Mouse (Mus musculus) liver, embryonic 11.5 days (tissue): ENCODE results near the gene 4930438A08Rik. TPM values are rescaled to one million over a fixed set of nuclear protein-coding genes. Genes with fewer than 3 reads are reported as not detected.

ENCODE experiments used
- ATAC-seq: fragments of 200-750 bp; cut with Nextera tagmentation; replicated peaks from 2 replicates; pipeline ENCODE4 v1.8.0; 2017; ENCODE audit warnings: moderate number of reproducible peaks, mild to moderate bottlenecking, moderate TSS enrichment, moderate library complexity; ENCODE audit not compliant: low FRiP score
- DNase-seq: peaks from one replicate; pipeline ENCODE4 v3.0.0-alpha.2; 2017; ENCODE audit warnings: low spot score
- H3K27ac ChIP-seq: fragments of 300-500 bp; sonication (generic); 2 replicates; pipeline ENCODE4 v1.5.1; 2014; ENCODE audit warnings: mild to moderate bottlenecking, low read depth, low read length, control low read depth
- H3K27me3 ChIP-seq: fragments of 300-500 bp; sonication (generic); replicated peaks from 2 replicates; pipeline ENCODE4 v1.6.1; 2014; ENCODE audit warnings: low read length, mixed read lengths; ENCODE audit not compliant: control insufficient read depth, insufficient read depth
- H3K36me3 ChIP-seq: fragments of 300-500 bp; sonication (generic); 2 replicates; pipeline ENCODE4 v1.6.1; 2014; ENCODE audit warnings: mild to moderate bottlenecking, low read length, moderate library complexity, mixed read lengths; ENCODE audit not compliant: control insufficient read depth, insufficient read depth
- H3K4me1 ChIP-seq: fragments of 300-500 bp; sonication (generic); replicated peaks from 2 replicates; pipeline ENCODE4 v1.6.1; 2014; ENCODE audit warnings: low read length, mixed read lengths; ENCODE audit not compliant: control insufficient read depth, insufficient read depth
- H3K4me2 ChIP-seq: fragments of 300-500 bp; sonication (generic); 2 replicates; pipeline ENCODE4 v1.6.1; 2014; ENCODE audit warnings: mild to moderate bottlenecking, control low read depth, moderate library complexity
- H3K4me3 ChIP-seq: fragments of 300-500 bp; sonication (generic); 2 replicates; pipeline ENCODE4 v1.5.1; 2014; ENCODE audit warnings: low read depth, low read length, control low read depth
- H3K9ac ChIP-seq: fragments of 300-500 bp; sonication (generic); 2 replicates; pipeline ENCODE4 v1.6.1; 2014; ENCODE audit warnings: low read depth, low read length, control low read depth
- H3K9me3 ChIP-seq: fragments of 300-500 bp; sonication (generic); 2 replicates; pipeline ENCODE4 v1.6.1; 2016; ENCODE audit warnings: low read length, inconsistent platforms, mixed read lengths; ENCODE audit not compliant: control insufficient read depth
- WGBS: fragments of 180-500 bp; shearing (Covaris S2); extraction: QIAGEN DNeasy Blood & Tissue Kit; methylation state at CpG from one replicate; pipeline ENCODE4 v1.1.7; 2014; 5-methylcytosine and 5-hydroxymethylcytosine counted together
- polyA plus RNA-seq: library from polyadenylated mRNA; unstranded; fragments of >200 nt; fragmentation: Nextera tagmentation; extraction: Ambion mirVana; gene quantifications from 2 replicates; pipeline ENCODE4 v1.2.1, GENCODE M21; 2014

Gene 4930438A08Rik
- polyA plus RNA-seq, 1 experiment from 2014 or later: 0.30 TPM

DNA sequence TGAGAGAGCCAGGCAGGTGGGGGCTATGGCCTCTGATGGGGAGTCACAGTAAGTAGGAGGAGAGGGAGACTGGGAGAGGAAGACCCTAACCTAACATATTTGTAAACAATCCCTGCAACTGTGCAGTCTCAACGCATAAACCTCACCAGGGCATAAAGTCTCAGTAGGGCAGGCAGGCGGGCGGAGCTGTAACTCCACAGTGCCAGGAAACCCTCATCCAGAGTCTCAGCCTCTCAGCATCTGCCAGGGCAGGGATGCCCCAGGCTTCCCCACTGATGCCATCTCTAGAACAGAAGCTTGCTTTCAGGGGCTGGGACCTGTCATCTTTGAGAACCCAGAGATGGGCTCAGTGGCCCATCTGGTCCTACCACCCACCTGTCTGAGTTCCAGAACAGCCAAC is 12.3 kb upstream of the 4930438A08Rik start:
- Histone ChIP-seq H3K27me3 (no peaks in the 10 kb centered on the region), H3K27ac (no peak overlapping the region), H3K4me2 (no peak overlapping the region), H3K9me3 (no peaks in the 10 kb centered on the region), H3K4me1 (no peaks in the 10 kb centered on the region), H3K9ac (no peak overlapping the region), H3K4me3 (no peak overlapping the region), H3K36me3 (no peaks in the 10 kb centered on the region)
- DNase-seq (no peak), ATAC-seq (no peak)
- 84% methylated on average over 3 of the region's 3 CpGs for WGBS

GRCm38 (mm10) chr11:58263516-58263915 is 11.1 kb upstream of the 4930438A08Rik start:
- Histone ChIP-seq H3K4me2 (no peak overlapping the region), H3K36me3 (no peaks in the 10 kb centered on the region), H3K9me3 (no peaks in the 10 kb centered on the region), H3K4me3 (no peak overlapping the region), H3K9ac (no peak overlapping the region), H3K27me3 (no peaks in the 10 kb centered on the region), H3K4me1 (no peaks in the 10 kb centered on the region), H3K27ac (no peak overlapping the region)
- DNase-seq (no peak), ATAC-seq (no peak)
- WGBS: 69% methylated on average over 2 of the region's 2 CpGs

- H3K9ac ChIP-seq: no peak overlapping the region
- no peaks in the 10 kb centered on the region for H3K27me3 ChIP-seq
- H3K4me2 ChIP-seq: no peak overlapping the region
- no peak overlapping the region for H3K27ac ChIP-seq
- no peak for DNase-seq
- H3K9me3 ChIP-seq: no peaks in the 10 kb centered on the region
- no peaks in the 10 kb centered on the region for H3K36me3 ChIP-seq
- H3K4me1 ChIP-seq: no peaks in the 10 kb centered on the region
- no peak for ATAC-seq
- no peak overlapping the region for H3K4me3 ChIP-seq
- WGBS: 78% methylated on average over 9 of the region's 9 CpGs
Observed at GRCm38 (mm10) chr11:58264546-58264945, 10.1 kb upstream of the 4930438A08Rik start.

GRCm38 (mm10) chr11:58268285-58268684 is 6.3 kb upstream of the 4930438A08Rik start:
- DNase-seq: no peak
- Histone ChIP-seq H3K4me3 (no peak overlapping the region), H3K4me1 (no peaks in the 10 kb centered on the region), H3K27ac (no peak overlapping the region), H3K9ac (no peak overlapping the region), H3K27me3 (no peaks in the 10 kb centered on the region), H3K4me2 (no peak overlapping the region), H3K36me3 (no peaks in the 10 kb centered on the region), H3K9me3 (no peaks in the 10 kb centered on the region)
- no peak for ATAC-seq
- 78% methylated on average over 3 of the region's 3 CpGs for WGBS

DNA sequence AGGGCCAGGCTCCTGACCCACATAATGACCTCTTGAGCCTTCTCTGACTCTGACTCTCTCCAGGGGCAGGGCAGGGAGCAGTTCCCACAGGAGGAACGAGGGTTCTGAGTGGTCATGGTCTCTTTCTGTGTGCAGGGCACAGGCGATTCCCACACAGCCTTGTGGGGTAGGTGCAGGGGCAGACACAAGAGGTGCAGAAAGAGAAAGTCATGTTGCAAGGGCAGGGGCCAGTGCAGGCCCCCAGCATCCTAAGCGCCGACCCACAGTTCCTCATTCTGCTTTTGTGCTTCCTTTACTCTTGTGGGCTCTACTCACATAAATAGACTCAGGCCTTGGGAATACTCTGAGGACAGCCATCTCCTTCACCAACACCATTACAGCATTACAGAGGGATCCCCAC is 1.2 kb downstream of the 4930438A08Rik start:
- Histone ChIP-seq H3K4me1 (no peaks in the 10 kb centered on the region), H3K4me2 (no peak overlapping the region), H3K9ac (no peak overlapping the region), H3K4me3 (no peak overlapping the region), H3K9me3 (no peaks in the 10 kb centered on the region), H3K27ac (no peak overlapping the region), H3K27me3 (no peaks in the 10 kb centered on the region), H3K36me3 (no peaks in the 10 kb centered on the region)
- DNase-seq (no peak), ATAC-seq (no peak)
- WGBS: 59% methylated on average over 4 of the region's 4 CpGs

DNA sequence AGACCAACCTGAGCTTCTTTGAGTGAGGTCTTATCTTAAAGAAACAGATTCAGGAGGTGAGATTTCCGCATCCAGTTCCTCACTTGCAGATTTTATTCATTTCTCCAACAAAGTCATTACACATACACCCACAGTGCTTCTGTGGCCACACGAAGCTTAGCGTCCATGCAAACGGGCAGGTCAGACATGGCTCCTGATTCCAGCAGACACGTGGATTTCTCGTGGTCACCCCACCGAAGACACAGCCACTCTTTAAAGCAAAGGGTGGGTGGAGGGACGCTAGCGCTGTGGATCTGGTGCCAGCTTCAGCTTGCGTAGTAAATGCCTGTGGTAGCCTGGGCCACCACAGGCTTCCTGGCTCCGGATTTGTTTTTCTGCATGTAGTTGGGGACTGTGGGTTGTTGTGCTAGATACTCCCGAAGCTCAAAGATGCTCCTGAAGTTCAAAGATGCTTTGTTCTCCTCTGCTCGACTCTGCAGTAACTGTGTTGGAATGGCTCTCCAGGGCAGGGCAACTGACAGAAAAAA is 7.4 kb downstream of the 4930438A08Rik start:
- ATAC-seq (no peak), DNase-seq (no peak)
- Histone ChIP-seq H3K27me3 (0 out of 2 replicates have a peak, but pooled peaks cover 3% of the 10 kb centered on the region), H3K9me3 (no peaks in the 10 kb centered on the region), H3K36me3 (no peaks in the 10 kb centered on the region), H3K4me1 (no peaks in the 10 kb centered on the region), H3K9ac (no peak overlapping the region), H3K4me2 (no peak overlapping the region), H3K27ac (no peak overlapping the region), H3K4me3 (no peak overlapping the region)
- 80% methylated on average over 13 of the region's 13 CpGs for WGBS

GRCm38 (mm10) chr11:58282518-58282917 is 7.9 kb downstream of the 4930438A08Rik start:
- Histone ChIP-seq H3K4me3 (no peak overlapping the region), H3K9me3 (no peaks in the 10 kb centered on the region), H3K27ac (no peak overlapping the region), H3K27me3 (0 out of 2 replicates have a peak, but pooled peaks cover 3% of the 10 kb centered on the region), H3K4me1 (no peaks in the 10 kb centered on the region), H3K4me2 (no peak overlapping the region), H3K9ac (no peak overlapping the region), H3K36me3 (no peaks in the 10 kb centered on the region)
- no peak for ATAC-seq
- no peak for DNase-seq
- 80% methylated on average over 5 of the region's 5 CpGs for WGBS

DNA sequence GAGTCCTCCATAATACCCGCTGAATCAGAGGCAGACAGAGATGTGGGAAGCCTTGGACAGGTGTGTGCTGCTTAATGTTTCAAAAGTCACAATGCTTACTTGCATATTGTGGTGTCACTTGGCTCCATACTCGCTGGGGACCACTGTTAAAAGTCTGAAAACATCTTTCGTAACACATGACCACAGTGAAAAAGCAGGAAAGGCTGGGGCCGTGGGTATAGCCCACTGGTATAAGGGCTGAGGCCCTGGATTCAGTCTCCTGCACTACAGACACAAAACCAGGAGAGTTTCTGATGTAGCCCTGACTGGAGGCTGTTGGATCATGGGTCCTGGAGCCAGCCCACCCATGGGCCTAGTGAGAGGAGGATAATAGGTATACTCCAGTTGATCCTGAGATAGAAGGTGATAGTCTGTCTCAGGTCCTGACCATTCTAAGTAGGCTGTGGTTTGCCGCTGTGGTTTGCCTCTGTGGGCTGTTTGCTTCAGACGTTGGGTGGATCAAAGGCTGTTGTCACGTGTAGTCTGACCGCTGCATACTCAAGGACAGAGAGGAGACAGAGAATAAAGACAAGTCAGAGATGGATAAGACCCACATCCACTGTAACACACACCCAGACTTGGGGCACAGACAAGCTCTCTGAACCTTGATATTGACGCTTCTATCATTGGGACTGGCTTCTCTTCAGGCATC is 15.5 kb downstream of the 4930438A08Rik start:
- no peak for DNase-seq
- no peaks in the 10 kb centered on the region for H3K27me3 ChIP-seq
- no peaks in the 10 kb centered on the region for H3K9me3 ChIP-seq
- no peaks in the 10 kb centered on the region for H3K36me3 ChIP-seq
- H3K27ac ChIP-seq: no peak overlapping the region
- 51% methylated on average over 9 of the region's 9 CpGs for WGBS
- no peak overlapping the region for H3K4me3 ChIP-seq
- no peak for ATAC-seq
- no peaks in the 10 kb centered on the region for H3K4me1 ChIP-seq
- H3K4me2 ChIP-seq: no peak overlapping the region
- no peak overlapping the region for H3K9ac ChIP-seq

GRCm38 (mm10) chr11:58290812-58291211 is 16.2 kb downstream of the 4930438A08Rik start:
- no peak overlapping the region for H3K9ac ChIP-seq
- DNase-seq: no peak
- no peak overlapping the region for H3K4me3 ChIP-seq
- no peak overlapping the region for H3K4me2 ChIP-seq
- WGBS: 79% methylated on average over 4 of the region's 4 CpGs
- no peaks in the 10 kb centered on the region for H3K9me3 ChIP-seq
- no peak for ATAC-seq
- H3K4me1 ChIP-seq: no peaks in the 10 kb centered on the region
- no peaks in the 10 kb centered on the region for H3K27me3 ChIP-seq
- no peaks in the 10 kb centered on the region for H3K36me3 ChIP-seq
- no peak overlapping the region for H3K27ac ChIP-seq
